Mouse (Mus musculus) erythroblast, adult 5-6 weeks (primary cell): Measurements from ENCODE around the gene Dolk. TPM values are rescaled to one million over a fixed set of nuclear protein-coding genes. Genes with fewer than 3 reads are reported as not detected.
A peak's percentile ranks its signal among the peaks of the same experiment; 100 is the strongest.

Source experiments
- ATAC-seq: replicated peaks from 2 replicates; pipeline ENCODE4 v1.8.0; 2016; ENCODE audit warnings: moderate number of reproducible peaks, mild to moderate bottlenecking, moderate TSS enrichment, inconsistent platforms; ENCODE audit not compliant: poor library complexity, low FRiP score, severe bottlenecking
- total RNA-seq, 2 experiments: library from RNA; stranded (forward) in 1 of 2; stranded (reverse) in 1 of 2; fragments of 150-400 nt in 1 of 2; fragments of 200-764, 138-1000 nt in 1 of 2; gene quantifications; 2 replicates each; pipeline versions ENCODE4 v1.2.3 to v1.2.4; 2015 to 2017; ENCODE audit warnings: low replicate concordance in 2 of 2

The Dolk gene
- total RNA-seq, 2 experiments from 2014 or later: 1.2 to 3.0 TPM

DNA sequence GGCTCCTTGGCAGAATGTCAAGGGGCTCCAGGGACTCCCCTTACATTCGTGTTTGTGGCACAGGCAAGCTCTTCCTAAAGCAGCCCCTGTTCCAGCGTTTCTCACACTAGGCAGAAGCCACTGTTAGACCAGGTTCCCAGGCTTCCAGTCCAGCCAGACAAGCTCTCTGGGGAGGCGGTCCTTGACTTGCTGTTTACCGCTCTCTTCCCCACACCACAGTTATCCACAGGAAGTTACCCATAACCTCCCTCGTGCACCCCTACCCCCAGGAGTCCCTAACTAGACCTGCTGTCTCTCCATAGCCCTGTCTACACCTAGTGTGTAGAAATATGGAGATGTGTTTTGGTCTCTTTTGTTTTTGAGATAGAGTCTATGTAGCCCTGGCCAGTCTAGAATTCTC lies 32.3 kb downstream of the Dolk start:
- ATAC-seq: no peak

DNA sequence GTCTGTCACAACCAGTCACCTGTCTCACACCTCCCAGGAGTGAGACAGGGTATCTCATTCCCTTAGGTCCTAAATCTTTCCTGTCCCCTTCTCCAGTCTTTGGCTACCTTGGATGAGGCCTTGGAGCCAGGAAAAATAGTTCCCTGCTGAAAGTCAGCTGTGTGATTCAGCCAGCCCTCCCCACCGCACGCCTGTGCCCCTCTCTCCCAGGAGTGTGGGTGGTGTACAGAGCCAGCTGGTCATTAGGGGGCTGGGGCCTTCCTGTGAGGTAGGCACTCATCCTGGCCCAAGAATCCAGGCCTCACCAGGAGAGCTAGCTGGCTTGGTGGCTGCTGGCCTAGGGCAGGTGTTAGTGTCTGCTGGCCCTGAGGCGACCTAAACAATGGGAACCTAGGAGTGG lies 33.6 kb downstream of the Dolk start:
- ATAC-seq: no peak

DNA sequence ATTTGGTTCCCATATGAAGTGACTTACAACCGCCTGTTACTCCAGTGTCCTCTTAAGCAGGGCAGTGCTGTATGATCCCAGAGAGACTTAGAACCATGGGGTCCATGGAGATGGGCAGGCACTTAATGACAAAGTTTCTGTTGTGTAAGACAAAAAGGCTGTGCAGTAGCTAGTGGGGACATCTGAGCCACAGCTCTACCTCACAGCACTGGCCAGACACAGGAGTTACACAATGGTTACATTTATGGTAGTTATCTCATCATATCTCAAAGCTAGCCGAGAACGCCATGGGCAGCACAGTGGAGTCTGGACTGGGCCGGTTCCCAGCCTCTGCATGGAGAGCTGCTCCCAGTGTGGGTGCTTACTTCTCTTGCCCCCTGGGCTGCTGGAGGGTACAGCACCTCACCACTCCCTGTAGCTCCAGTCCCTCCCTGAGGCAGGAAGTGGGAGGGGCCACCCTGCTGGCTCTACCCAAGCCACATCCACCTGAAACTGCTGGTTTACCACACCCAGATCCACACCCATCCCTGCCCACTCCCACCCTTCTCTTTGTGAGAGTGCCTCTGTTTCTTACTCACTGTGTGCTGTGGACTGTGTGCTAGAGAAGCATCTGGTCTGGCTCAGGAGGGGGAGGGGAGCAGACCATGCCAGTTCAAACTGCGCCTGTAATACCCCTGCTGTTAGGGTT lies 34.6 kb downstream of the Dolk start:
- ATAC-seq: peak; percentile 35

DNA sequence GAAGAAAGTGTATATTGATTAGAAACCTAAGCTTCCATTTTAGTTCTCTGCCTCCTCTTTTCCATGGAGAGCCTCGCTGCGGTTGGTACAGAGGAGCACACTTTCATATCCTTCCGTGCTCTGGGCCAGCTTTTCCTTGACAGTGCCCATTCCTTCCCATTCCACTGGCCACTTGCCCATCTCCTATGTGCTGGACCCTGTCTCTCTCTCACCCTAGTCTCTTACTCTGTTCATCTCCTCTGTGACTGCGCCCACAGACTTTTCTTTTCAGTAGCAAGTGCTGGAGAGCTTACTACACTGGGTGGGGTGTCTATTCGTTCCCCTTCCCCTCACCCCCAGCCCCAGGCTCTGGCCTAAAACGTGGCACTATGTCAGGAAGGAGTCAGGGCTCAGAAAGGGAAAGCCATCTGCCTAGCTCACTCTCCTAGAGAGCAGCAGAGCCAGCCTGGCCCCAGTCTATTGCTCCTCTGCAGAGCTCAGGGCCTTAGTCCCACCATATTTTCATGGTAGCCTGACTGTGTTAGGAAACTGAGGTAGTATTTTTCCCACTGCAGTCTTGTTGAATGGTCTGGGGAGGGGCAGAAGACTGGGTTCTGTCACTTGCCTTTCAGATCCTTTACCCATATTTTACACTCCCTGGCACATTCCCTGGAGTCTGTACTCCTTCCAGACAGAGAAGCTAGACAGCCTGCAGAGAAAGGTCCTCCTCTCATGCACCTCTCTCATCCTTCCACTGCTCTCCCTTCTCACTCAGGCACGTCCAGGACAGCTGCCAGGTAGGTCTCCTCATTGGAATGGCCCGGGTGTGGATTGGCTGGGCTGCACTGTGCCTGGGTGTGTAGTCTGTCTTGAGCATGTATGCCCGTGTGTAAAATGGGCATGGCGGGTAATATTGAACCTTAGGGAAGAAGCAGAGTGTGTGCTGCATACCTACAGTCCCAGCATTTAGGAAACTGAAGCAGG lies 35.7 kb downstream of the Dolk start:
- ATAC-seq: no peak

DNA sequence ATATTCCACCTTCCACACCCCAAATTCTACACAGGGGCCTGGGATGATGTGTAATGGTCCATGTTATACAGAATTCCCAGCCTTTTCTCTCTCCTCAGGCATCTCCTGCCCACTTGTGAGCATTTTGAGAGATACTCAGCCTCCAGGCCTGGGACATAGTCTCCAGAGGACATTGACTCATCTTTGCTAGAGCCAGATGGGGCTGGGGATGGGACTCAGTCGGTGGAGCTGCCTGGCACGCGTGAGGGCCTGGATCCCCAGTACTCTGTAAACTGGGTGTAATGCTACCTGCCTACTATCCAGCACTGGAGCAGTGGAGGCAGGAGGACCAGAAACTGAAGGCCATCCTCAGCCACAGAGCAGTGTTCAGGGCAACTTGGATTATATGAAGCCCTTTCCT lies 37.0 kb downstream of the Dolk start:
- no peak for ATAC-seq

DNA sequence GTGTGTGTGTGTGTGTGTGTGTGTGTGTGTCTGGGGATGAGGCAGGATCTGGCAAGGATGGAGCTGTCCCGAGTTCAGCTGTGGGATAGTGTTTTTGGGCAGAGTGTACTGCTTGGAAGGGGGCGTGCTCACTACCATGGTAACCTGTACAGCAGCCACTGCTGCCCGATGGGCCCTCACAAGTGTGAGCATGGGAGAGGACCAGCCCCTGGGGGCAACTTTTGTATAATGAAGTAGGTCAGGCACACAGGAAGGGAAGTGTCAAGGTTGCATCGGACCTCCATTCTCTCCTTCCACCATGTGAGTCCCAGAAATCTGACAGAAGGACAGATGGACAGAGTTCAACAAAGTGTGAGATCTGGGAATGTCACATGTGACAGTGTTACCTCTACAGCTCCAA lies 38.5 kb downstream of the Dolk start:
- no peak for ATAC-seq

DNA sequence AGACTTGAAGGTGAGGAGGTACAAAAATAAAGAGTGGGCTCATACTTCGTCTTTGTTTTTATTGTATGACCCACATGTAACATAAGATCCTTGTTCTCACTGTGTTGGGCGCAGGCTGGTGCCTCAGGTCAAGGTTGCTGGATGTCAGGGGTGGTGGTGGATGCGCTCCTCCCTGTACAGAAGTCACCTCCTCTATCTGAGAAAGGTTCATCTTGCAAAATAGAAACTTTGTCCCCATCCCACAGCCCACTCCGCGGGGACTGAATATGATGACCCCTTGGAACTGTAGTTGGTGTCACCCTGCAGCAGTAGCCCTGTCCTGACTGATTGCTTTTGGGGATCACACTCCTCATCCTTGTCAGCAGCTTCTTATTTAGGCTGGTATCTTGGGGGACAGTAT lies 39.1 kb downstream of the Dolk start:
- ATAC-seq: no peak

DNA sequence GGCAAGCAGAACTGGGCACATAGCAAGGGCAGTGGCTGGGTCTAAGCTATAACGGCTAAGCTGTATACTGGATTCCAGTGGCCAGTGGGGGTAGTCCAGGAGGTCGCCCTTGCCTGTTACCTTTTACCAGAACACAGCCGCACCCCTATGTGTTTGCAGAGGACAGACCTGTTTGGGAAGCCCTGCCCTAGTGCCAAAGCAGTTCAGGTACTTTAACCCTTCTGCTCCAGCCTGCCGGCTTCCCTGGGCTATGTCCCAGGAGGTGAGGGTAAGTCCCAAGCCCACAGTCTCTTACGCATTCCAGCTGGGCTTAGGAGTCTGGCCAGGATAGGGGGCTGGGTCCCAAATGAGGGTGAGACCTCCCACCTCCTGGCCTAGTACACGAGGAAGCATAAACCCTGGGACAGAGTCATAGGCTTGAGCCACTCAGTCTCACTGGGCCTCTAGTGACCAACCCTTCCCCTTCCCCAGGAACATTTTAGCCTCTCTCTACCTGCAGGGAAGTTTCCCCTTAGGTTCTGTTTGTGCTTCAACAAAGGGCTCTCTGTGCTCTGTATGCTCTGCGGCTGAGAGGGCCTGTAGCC lies 41.4 kb downstream of the Dolk start:
- ATAC-seq: no peak

DNA sequence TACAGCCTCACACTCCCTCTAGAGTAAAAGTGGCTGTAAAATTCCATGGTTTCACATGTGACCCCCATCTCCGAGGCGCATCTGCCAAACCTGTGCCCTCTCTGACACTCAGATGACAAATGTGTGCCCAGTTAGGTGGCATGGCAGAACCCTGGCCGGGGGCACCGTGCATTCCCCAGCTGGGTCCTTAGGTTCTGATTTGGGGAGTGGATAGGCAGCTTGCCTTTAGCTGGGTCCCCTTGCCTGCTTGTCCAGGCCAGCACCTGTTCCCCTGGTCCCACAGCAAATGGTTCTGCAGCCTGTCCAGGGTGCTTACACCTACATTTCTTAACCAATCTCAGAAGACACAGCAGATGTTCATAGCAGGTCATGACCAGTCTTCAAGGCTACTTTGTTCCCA lies 42.7 kb downstream of the Dolk start:
- ATAC-seq: no peak

DNA sequence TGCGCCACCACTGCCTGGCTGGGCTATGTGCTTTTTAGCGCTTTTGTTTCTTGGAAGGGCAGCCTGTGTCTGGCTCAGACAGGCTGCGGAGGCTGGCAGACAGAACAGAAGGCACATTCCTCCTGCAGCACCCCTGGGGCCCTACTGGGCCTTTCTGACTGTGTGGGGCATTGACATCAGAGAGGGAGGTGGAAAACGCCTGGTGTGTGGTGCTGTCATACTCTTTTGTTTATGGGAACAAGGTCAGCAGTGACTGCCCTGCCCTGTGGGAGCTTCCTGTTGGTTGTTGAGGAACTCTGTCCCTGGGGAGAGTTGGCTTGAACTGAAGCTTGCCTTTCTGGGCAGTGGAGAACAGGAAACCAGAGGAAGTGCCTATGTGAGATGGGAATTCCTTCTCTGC lies 43.6 kb downstream of the Dolk start:
- no peak for ATAC-seq

- ATAC-seq: no peak
Observed at GRCm38 (mm10) chr2:30240267-30240666, 45.9 kb downstream of the Dolk start, which contains the start of gene Gm28035. Gene Gm28035, plus strand, starts transcription at chr2:30240567.

DNA sequence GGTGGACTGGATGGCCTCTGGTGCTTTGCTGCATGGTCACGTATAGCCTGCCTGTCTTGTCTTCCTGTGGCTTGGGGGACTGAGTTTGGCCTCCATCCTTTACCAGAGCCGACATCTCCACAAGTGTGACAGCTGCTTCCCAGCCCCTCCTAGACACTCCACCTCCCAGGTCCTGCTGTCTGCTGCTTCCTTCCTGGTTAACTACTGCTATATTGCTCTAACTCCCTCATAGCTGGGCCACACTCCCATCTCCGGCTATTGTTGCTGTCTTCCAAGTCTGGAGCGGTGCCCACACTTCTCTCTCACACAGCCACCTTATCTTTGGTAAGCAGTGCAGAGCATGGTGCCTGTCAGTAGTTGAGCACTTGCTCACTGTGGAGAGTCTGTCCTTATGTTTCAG lies 46.4 kb downstream of the Dolk start:
- peak; percentile 60 for ATAC-seq

- no peak for ATAC-seq
Observed at GRCm38 (mm10) chr2:30238906-30239465, 47.1 kb downstream of the Dolk start.

GRCm38 (mm10) chr2:30237881-30238280 lies 48.3 kb downstream of the Dolk start:
- no peak; the same call in 1 of the 2 replicates for ATAC-seq

DNA sequence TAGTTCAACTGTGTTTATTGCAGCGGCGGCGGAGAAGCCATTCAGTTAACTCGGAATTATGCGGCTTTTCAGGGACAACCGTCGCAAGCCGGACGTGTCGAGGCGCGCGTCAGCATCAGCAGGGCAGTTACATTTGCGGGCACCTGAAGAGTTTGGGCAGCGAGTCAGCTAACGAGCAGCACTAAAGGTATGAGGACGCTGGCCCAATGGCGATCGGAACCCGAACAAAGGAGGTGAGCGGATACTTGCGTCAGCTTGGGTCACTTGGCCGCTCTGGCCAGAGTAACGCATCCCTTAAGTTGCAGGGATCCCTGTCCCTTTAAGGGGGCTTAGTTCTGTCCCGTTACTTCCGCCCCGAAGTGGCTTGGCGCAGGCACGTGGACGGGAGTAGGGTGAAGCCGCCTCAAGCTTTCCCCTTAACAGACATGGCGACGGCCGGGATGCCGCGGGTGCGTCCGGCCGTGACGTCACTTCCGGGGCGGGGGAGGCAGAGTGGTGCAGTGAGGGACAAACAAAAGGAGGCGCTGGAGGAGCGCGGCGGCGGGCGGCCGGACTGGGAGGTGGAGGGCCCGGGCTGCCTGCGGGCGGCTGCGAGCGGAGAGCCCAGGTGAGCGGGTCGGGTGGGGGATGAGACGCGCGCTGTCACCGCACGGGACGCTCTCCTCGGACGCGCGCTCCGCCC lies 48.8 kb downstream of the Dolk start, which contains the start of gene Lrrc8a:
Lrrc8a (plus strand) TSS at position 517 of the 682 bp plus-strand sequence.
- ATAC-seq: peak; percentile 87

GRCm38 (mm10) chr2:30236426-30237198 lies 49.5 kb downstream of the Dolk start:
- ATAC-seq: no peak

- no peak for ATAC-seq
Observed at GRCm38 (mm10) chr2:30235593-30235992, 50.5 kb downstream of the Dolk start.
